Mouse (Mus musculus): ENCODE measurements around the gene Fbxo9. TPM values are rescaled to one million over a fixed set of nuclear protein-coding genes. Genes with fewer than 3 reads are reported as not detected.
A peak's percentile ranks its signal among the peaks of the same experiment; 100 is the strongest.

The Fbxo9 gene
- polyA plus RNA-seq, 1 experiment from 2014 or later: 50.3 TPM

DNA sequence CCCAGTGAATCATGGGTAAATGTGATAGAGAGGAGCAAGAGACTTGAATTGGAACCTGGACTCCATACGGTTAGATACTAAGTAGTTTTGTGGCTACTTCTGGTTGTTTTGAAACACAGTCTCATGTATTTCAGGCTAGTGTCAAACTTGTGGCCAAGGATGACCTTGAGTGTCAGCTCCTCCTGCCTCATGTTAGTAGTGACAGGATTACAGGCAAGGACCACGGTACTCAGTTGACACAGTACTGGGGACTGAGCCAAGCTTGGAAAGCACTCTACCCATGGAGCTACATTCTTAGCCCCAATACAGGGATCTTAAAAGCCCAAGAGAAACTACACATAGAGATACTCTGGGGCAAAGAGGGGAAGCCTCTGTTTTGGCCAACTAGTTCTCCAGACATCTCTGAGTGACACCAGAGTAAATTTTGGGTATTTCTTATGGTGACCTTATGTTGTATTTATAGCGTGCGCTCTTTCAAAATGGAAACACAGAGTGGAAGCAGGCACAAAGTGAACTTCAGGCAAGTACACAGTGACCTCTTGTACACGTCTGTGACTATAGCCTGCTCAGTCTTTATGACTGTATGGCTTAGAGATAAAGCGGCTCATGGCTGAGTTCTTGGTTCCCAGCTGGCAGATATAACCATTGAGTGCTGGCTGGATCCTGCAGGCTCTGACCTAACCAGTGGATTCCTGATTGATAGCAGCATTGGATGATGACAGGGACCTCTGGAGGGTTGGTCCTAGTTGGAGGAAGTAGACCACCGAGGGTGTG is 14.3 kb upstream of the Fbxo9 start:
- no peaks in the 10 kb centered on the region for H3K36me3 ChIP-seq (ENCODE audit: insufficient read depth, low read length)
- no peaks in the 10 kb centered on the region for H3K9me3 ChIP-seq (replicated peaks; ENCODE audit: low read length)
- H3K27me3 ChIP-seq (ENCODE audit: insufficient read depth, low read length): no peaks in the 10 kb centered on the region
- H3K4me1 ChIP-seq (replicated peaks; ENCODE audit: insufficient read depth, low read length): peaks cover 10% of the 10 kb centered on the region; the same call in 1 of the 2 replicates
- WGBS: 86% methylated on average over 7 of the region's 7 CpGs
- H3K4me2 ChIP-seq (ENCODE audit: low read length): no peak overlapping the region
- no peak overlapping the region for H3K27ac ChIP-seq
- no peak overlapping the region for H3K4me3 ChIP-seq (replicated peaks; ENCODE audit: low read depth, low read length)
- no peak overlapping the region for H3K9ac ChIP-seq (ENCODE audit: low read depth, low read length)
- no peak for TF ChIP-seq CTCF (IDR thresholded peaks at IDR 0.05; ENCODE audit: low read depth)
- DNase-seq (ENCODE audit: low spot score) (no peak), ATAC-seq (replicated peaks; ENCODE audit: low FRiP score, low read depth) (no peak)

- H3K36me3 ChIP-seq (ENCODE audit: insufficient read depth, low read length): no peaks in the 10 kb centered on the region
- TF ChIP-seq CTCF (IDR thresholded peaks at IDR 0.05; ENCODE audit: low read depth): no peak
- WGBS: 87% methylated on average over 6 of the region's 6 CpGs
- H3K9me3 ChIP-seq (replicated peaks; ENCODE audit: low read length): no peaks in the 10 kb centered on the region
- no peak for DNase-seq (ENCODE audit: low spot score)
- H3K27me3 ChIP-seq (ENCODE audit: insufficient read depth, low read length): no peaks in the 10 kb centered on the region
- H3K4me1 ChIP-seq (replicated peaks; ENCODE audit: insufficient read depth, low read length): peaks cover 10% of the 10 kb centered on the region; the same call in 1 of the 2 replicates
- H3K4me2 ChIP-seq (ENCODE audit: low read length): no peak overlapping the region
- no peak overlapping the region for H3K4me3 ChIP-seq (replicated peaks; ENCODE audit: low read depth, low read length)
- H3K9ac ChIP-seq (ENCODE audit: low read depth, low read length): no peak overlapping the region
- H3K27ac ChIP-seq: peak overlapping the region; percentile 25; the same call in 1 of the 2 replicates
- no peak for ATAC-seq (replicated peaks; ENCODE audit: low FRiP score, low read depth)
These were observed 13.1 kb upstream of the Fbxo9 start for GRCm38 (mm10) chr9:78121985-78122384.

DNA sequence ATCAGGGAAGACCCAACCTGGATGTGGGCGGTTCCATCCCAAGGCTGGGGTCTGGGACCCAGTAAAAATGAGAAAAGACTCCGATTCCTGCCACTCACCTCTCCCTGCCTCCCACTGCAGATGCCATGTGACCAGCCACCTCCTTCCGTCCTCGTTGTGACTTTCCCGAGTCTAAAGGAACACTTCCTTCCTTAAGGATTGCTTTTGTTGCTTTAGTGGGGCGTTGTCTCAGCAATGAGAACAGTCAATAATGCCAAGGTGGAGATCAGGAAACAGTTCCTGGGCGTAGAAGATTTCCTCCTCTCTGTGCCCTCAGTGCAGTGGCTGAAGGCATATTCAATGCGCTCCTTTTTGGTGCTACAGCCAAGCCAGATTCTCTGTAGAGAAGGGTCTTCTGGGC is 12.5 kb upstream of the Fbxo9 start:
- TF ChIP-seq CTCF (IDR thresholded peaks at IDR 0.05; ENCODE audit: low read depth): no peak
- no peak overlapping the region for H3K4me3 ChIP-seq (replicated peaks; ENCODE audit: low read depth, low read length)
- peaks cover 8% of the 10 kb centered on the region; the same call in 1 of the 2 replicates for H3K4me1 ChIP-seq (replicated peaks; ENCODE audit: insufficient read depth, low read length)
- no peaks in the 10 kb centered on the region for H3K36me3 ChIP-seq (ENCODE audit: insufficient read depth, low read length)
- peak overlapping the region; percentile 25; the same call in 1 of the 2 replicates for H3K27ac ChIP-seq
- ATAC-seq (replicated peaks; ENCODE audit: low FRiP score, low read depth): no peak
- WGBS: 76% methylated on average over 8 of the region's 8 CpGs
- H3K27me3 ChIP-seq (ENCODE audit: insufficient read depth, low read length): no peaks in the 10 kb centered on the region
- H3K9ac ChIP-seq (ENCODE audit: low read depth, low read length): no peak overlapping the region
- no peaks in the 10 kb centered on the region for H3K9me3 ChIP-seq (replicated peaks; ENCODE audit: low read length)
- DNase-seq (ENCODE audit: low spot score): no peak
- no peak overlapping the region for H3K4me2 ChIP-seq (ENCODE audit: low read length)

DNA sequence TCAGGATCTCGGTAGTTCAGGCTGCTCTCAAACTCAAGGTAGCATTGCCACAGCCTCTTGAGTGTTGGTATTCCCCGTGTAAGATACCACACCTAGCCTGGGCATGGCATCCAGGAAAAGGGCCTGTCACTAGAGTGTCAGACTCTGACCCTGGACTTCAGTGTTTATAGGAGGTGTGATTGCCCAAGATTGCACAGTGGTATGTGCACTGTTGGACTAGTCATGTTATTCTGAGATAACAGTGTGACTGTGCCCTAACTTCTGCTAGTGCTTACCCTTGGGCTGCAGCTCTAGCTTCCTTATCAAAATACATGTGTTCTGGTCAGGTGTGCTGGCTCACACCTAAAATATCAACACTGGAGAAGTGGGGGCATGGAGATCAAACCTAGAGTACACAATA is 8.8 kb upstream of the Fbxo9 start:
- Histone ChIP-seq H3K4me3 (replicated peaks; ENCODE audit: low read depth, low read length) (no peak overlapping the region), H3K36me3 (ENCODE audit: insufficient read depth, low read length) (no peaks in the 10 kb centered on the region), H3K9me3 (replicated peaks; ENCODE audit: low read length) (no peaks in the 10 kb centered on the region), H3K27me3 (ENCODE audit: insufficient read depth, low read length) (no peaks in the 10 kb centered on the region), H3K27ac (no peak overlapping the region), H3K9ac (ENCODE audit: low read depth, low read length) (no peak overlapping the region), H3K4me1 (replicated peaks; ENCODE audit: insufficient read depth, low read length) (peaks cover 8% of the 10 kb centered on the region), H3K4me2 (ENCODE audit: low read length) (no peak overlapping the region)
- DNase-seq (ENCODE audit: low spot score): no peak
- no peak for TF ChIP-seq CTCF (IDR thresholded peaks at IDR 0.05; ENCODE audit: low read depth)
- ATAC-seq (replicated peaks; ENCODE audit: low FRiP score, low read depth): no peak
- WGBS: 86% methylated on average over 2 of the region's 2 CpGs

DNA sequence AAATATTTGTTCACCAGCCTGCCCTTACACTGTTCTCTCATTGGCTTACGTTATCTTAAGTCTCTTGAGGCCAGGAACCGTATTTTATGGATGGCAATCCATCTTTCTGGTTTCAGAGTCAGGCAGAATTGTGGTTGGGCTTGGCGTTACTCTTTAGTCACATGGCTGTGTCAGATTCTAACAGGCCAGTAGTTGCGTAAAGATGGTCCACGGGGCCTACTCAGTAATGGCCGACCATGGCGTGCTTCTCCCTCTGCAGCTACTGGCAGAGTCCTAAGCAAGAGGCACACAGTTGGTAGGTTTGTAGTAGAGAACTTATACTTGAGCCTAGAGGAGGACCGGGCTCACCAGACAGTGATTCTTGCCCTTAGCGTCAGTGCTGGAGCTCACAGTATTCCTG is 6.9 kb upstream of the Fbxo9 start:
- DNase-seq (ENCODE audit: low spot score) (peak; percentile 68), ATAC-seq (replicated peaks; ENCODE audit: low FRiP score, low read depth) (no peak)
- Histone ChIP-seq H3K4me2 (ENCODE audit: low read length) (no peak overlapping the region), H3K4me1 (replicated peaks; ENCODE audit: insufficient read depth, low read length) (peaks cover 8% of the 10 kb centered on the region), H3K9me3 (replicated peaks; ENCODE audit: low read length) (no peaks in the 10 kb centered on the region), H3K27me3 (ENCODE audit: insufficient read depth, low read length) (no peaks in the 10 kb centered on the region), H3K36me3 (ENCODE audit: insufficient read depth, low read length) (no peaks in the 10 kb centered on the region), H3K27ac (0 out of 2 replicates have a peak overlapping the region, but pooled peaks have one; percentile 25), H3K9ac (ENCODE audit: low read depth, low read length) (no peak overlapping the region), H3K4me3 (replicated peaks; ENCODE audit: low read depth, low read length) (no peak overlapping the region)
- WGBS: 75% methylated on average over 9 of the region's 9 CpGs
- TF ChIP-seq CTCF (IDR thresholded peaks at IDR 0.05; ENCODE audit: low read depth): no peak

GRCm38 (mm10) chr9:78113538-78113885 is 4.6 kb upstream of the Fbxo9 start:
- DNase-seq (ENCODE audit: low spot score): peak; percentile 55

More at GRCm38 (mm10) chr9:78113538-78113885, 4.6 kb upstream of the Fbxo9 start:
- Histone ChIP-seq H3K4me2 (ENCODE audit: low read length) (peak overlapping the region; percentile 60), H3K9ac (ENCODE audit: low read depth, low read length) (peak overlapping the region; percentile 93), H3K4me1 (replicated peaks; ENCODE audit: insufficient read depth, low read length) (peaks cover 11% of the 10 kb centered on the region), H3K27me3 (ENCODE audit: insufficient read depth, low read length) (no peaks in the 10 kb centered on the region), H3K27ac (peak overlapping the region; percentile 94), H3K36me3 (ENCODE audit: insufficient read depth, low read length) (no peaks in the 10 kb centered on the region), H3K9me3 (replicated peaks; ENCODE audit: low read length) (no peaks in the 10 kb centered on the region), H3K4me3 (replicated peaks; ENCODE audit: low read depth, low read length) (peak overlapping the region; percentile 94)
- ATAC-seq (replicated peaks; ENCODE audit: low FRiP score, low read depth): no peak; the same call in 1 of the 2 replicates
- TF ChIP-seq CTCF (IDR thresholded peaks at IDR 0.05; ENCODE audit: low read depth): no peak
- WGBS: under 1% methylated on average over 13 of the region's 14 CpGs
